Mouse (Mus musculus): ENCODE measurements around the gene Ttc30a2. TPM values are rescaled to one million over a fixed set of nuclear protein-coding genes. Genes with fewer than 3 reads are reported as not detected.
A peak's percentile ranks its signal among the peaks of the same experiment; 100 is the strongest.
"Not testable (repeated sequence)": the region's sequence is repeated elsewhere in the genome, so short reads cannot be mapped to it uniquely, and the experiment has no call there.

The Ttc30a2 gene
- total RNA-seq, 2 experiments from 2014 or later: 0.20 to 0.52 TPM

- TF ChIP-seq CTCF (conservative IDR thresholded peaks at IDR 0.05): peak; percentile 82
- no peak overlapping the region for H3K27ac ChIP-seq
- H3K4me3 ChIP-seq: no peak overlapping the region
- DNase-seq (ENCODE audit: low spot score in 2 of 2): peak; percentile 53 to 64
These were observed 13.0 kb upstream of the Ttc30a2 start for GRCm38 (mm10) chr2:75990885-75991539.

GRCm38 (mm10) chr2:75989694-75990093 lies 11.7 kb upstream of the Ttc30a2 start:
- TF ChIP-seq CTCF (conservative IDR thresholded peaks at IDR 0.05): no peak
- Histone ChIP-seq H3K27ac (no peak overlapping the region), H3K4me3 (no peak overlapping the region)
- no peak for DNase-seq (ENCODE audit: low spot score in 2 of 2)

GRCm38 (mm10) chr2:75988779-75989363 lies 10.9 kb upstream of the Ttc30a2 start:
- no peak overlapping the region; the same call in 1 of the 2 replicates for H3K4me3 ChIP-seq
- no peak for DNase-seq (ENCODE audit: low spot score in 2 of 2)
- H3K27ac ChIP-seq: peak overlapping the region; percentile 73; the same call in 1 of the 2 replicates
- TF ChIP-seq CTCF (conservative IDR thresholded peaks at IDR 0.05): peak; percentile 10; the same call in 1 of the 2 replicates

GRCm38 (mm10) chr2:75988378-75988777 lies 10.4 kb upstream of the Ttc30a2 start:
- no peak for DNase-seq (ENCODE audit: low spot score in 2 of 2)
- no peak for TF ChIP-seq CTCF (conservative IDR thresholded peaks at IDR 0.05)
- H3K4me3 ChIP-seq: no peak overlapping the region; the same call in 1 of the 2 replicates
- peak overlapping the region; percentile 73; the same call in 1 of the 2 replicates for H3K27ac ChIP-seq

- DNase-seq (ENCODE audit: low spot score in 2 of 2): no peak
- no peak for TF ChIP-seq CTCF (conservative IDR thresholded peaks at IDR 0.05)
- no peak overlapping the region for H3K4me3 ChIP-seq
- H3K27ac ChIP-seq: 0 out of 2 replicates have a peak overlapping the region, but pooled peaks have one; percentile 73
These were observed 9.8 kb upstream of the Ttc30a2 start for GRCm38 (mm10) chr2:75987739-75988138.

- H3K27ac ChIP-seq: no peak overlapping the region
- peak; percentile 99; the same call in 1 of the 2 replicates for TF ChIP-seq CTCF (conservative IDR thresholded peaks at IDR 0.05)
- no peak overlapping the region for H3K4me3 ChIP-seq
- peak; percentile 65 to 81 for DNase-seq (ENCODE audit: low spot score in 2 of 2)
These were observed 7.2 kb upstream of the Ttc30a2 start for GRCm38 (mm10) chr2:75985124-75985523.

GRCm38 (mm10) chr2:75983847-75984246 lies 5.9 kb upstream of the Ttc30a2 start:
- Histone ChIP-seq H3K27ac (no peak overlapping the region), H3K4me3 (no peak overlapping the region)
- no peak for DNase-seq (ENCODE audit: low spot score in 2 of 2)
- no peak for TF ChIP-seq CTCF (conservative IDR thresholded peaks at IDR 0.05)

GRCm38 (mm10) chr2:75983091-75983490 lies 5.1 kb upstream of the Ttc30a2 start:
- DNase-seq (ENCODE audit: low spot score in 2 of 2): no peak
- no peak overlapping the region for H3K4me3 ChIP-seq
- H3K27ac ChIP-seq: no peak overlapping the region
- no peak for TF ChIP-seq CTCF (conservative IDR thresholded peaks at IDR 0.05)

- Histone ChIP-seq H3K27ac (no peak overlapping the region), H3K4me3 (no peak overlapping the region)
- no peak for DNase-seq (ENCODE audit: low spot score in 2 of 2)
- no peak; the same call in 1 of the 2 replicates for TF ChIP-seq CTCF (conservative IDR thresholded peaks at IDR 0.05)
These were observed 4.7 kb upstream of the Ttc30a2 start for GRCm38 (mm10) chr2:75982626-75983025.

GRCm38 (mm10) chr2:75981440-75982081 lies 3.6 kb upstream of the Ttc30a2 start, which contains the start of gene Ttc30a1:
TSS of gene Ttc30a1 (minus strand) at chr2:75981967.
- Histone ChIP-seq H3K27ac (peak within 1 kb of the TSS; percentile 87), H3K4me3 (peak within 1 kb of the TSS; percentile 72)
- DNase-seq (ENCODE audit: low spot score in 2 of 2): peak; percentile 75 to 77

- not testable (repeated sequence) for H3K27ac ChIP-seq; DNase-seq (ENCODE audit: low spot score in 2 of 2)
- peak overlapping the region; percentile 72; the same call in 1 of the 2 replicates for H3K4me3 ChIP-seq
These were observed 3.0 kb upstream of the Ttc30a2 start for GRCm38 (mm10) chr2:75980933-75981439.

- DNase-seq (ENCODE audit: low spot score in 2 of 2); H3K27ac ChIP-seq; H3K4me3 ChIP-seq: not testable (repeated sequence)
These were observed 1.9 kb downstream of the Ttc30a2 start for GRCm38 (mm10) chr2:75976070-75976469.

GRCm38 (mm10) chr2:75974131-75974530 lies 3.8 kb downstream of the Ttc30a2 start:
- Histone ChIP-seq H3K27ac (no peak overlapping the region), H3K4me3 (no peak overlapping the region)
- no peak for DNase-seq (ENCODE audit: low spot score in 2 of 2)
- no peak for TF ChIP-seq CTCF (conservative IDR thresholded peaks at IDR 0.05)
